Mouse (Mus musculus) frontal cortex, postnatal 10 days (tissue): Measurements from ENCODE around the gene Olfr52.
"Not testable (repeated sequence)": the region's sequence is repeated elsewhere in the genome, so short reads cannot be mapped to it uniquely, and the experiment has no call there.

Experiments
- DNase-seq, 2 experiments: peaks; one replicate each; pipeline ENCODE4 v3.0.0; 2022; ENCODE audit warnings: low spot score in 2 of 2, mixed read lengths in 1 of 2

Gene Olfr52

DNA sequence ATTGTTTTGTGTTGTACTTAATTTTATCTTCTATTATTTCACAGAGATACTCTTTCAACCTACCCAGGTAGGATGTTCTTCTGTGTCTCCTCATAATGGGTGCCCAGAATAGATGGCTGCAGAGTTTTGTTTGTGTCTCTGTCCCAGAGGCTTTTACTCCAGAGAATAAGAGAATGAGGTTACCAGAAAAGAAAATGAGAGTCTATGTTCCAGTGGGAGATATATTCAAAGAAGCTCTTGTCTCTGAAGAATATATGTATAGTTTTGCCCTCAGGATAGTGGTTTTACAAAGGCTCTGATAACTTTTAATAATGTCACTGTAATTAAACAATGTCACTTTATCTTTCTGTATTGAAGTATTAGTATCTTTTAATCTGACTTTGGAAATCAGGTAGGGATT lies at the start of gene Olfr52:
Gene Olfr52 (minus strand): TSS at position 101 of the 400 bp plus-strand sequence.
- DNase-seq = no peak

DNA sequence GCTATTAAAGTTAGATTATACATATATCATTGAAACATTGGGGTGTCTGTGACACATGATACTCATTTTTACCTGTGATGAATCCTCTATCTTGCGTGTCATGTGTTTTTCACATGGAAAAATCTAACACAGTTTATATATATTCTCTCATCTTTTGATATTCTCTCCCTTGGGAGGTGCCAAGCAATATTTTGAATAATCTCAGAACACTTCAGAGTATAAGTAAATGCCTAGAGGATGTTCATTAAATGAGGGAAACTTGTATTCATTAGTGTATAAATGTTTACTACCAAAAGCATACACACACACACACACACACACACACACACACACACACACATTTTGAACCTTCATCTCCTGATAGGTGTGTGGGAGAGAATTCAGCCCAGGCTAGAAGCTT lies 45.8 kb upstream of the Olfr52 start, which contains the start of gene Olfr1047:
Gene Olfr1047 (minus strand): TSS at position 101 of the 400 bp plus-strand sequence.
- no peak for DNase-seq

DNA sequence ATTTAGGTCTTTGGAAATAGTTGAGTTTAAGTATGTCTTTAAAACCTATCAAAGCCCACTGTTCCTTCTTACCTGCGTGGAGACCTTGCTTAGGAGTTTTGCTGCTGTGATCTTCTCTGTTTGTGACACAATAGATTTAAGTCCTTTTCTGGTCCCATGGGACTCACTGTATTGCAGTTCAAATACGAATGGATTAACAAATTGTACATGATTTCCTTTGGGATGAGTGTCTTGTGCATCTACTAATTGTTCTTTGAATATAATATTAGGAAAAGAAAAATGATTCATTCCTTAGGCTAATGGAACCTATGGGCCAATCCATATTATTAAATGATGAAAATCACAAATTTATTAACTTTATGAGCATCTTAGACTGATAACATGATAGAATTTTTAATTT lies 33.7 kb upstream of the Olfr52 start, which contains the start of gene Olfr1046:
Gene Olfr1046 (minus strand): TSS at position 101 of the 400 bp plus-strand sequence.
- no peak for DNase-seq

DNA sequence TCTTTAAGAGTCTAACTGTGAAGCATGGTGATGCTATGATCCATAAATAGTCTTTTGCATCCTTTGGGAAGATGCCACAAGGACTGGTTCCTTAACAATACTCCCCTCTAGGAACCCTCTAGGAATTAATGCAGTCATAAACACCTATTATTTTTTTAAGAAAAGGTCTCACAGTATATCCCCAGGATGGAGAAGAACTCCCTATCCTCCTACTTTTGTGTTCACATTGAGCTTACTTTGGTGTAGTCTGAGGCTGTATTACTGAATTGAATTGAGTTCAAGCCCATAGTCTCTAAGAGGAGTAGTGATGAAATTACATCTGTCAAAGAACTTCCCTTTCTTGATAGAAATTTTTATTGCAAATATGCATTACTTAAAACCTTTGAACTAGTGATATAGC lies 17.4 kb upstream of the Olfr52 start, which contains the start of gene Olfr1045:
Gene Olfr1045 (minus strand): TSS at position 101 of the 400 bp plus-strand sequence.
- DNase-seq = no peak

DNA sequence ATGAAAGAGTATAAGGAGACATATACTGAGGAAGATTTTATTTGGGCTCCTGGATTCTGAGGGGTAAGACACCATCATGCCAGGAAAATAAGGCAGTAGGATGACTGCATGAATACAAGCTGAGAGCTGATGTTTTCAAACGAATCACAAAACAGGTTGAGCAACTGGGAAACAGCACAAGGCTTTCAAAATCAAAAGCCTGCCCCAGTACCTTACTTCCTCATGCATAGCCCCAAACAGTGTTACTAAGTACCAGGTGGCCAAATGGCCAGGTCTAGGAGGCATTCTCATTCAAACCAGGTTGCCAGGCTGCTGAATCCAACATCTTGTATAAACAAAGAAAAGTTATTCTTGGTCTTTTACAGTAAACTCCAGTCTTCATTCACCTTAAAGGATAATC lies 10.4 kb upstream of the Olfr52 start:
- DNase-seq = no peak

DNA sequence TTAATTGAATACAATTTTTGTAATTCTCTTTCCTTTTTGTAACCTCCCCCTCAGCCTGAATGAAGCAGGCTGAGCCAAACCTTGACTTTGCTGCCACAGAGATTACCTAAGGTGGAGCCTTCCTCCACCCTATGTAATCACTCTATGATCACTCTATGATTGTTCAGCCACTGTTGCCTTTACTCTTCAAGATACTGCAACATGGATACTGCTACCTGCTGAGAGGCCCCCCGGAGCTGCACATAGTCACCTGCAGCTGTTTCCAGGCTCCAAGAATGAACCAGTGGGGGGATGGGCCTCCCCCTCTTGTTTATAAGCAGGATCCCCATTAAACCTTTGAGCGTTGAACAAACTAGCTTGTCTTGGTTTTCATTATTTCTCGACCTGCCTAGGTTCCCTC lies 5.5 kb downstream of the Olfr52 start:
- DNase-seq = no peak

DNA sequence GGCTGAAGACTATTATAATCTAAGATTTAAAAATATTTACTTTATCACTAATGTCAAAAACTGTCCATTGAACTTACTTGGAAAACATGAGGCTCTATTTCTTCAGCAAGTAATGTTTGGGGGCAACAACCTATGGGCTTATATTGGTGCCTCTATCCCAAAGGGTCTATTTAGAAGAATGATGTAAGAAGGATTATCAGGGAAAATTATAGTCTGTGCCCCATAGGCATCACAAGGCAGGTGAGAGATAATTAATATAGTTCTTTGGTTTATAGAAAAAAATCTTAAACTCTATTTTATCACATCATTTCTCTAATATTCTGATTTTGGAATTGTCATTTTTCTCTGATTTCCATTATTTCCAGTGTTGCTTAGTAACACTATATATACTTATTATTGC lies 7.8 kb downstream of the Olfr52 start, which contains the start of gene Olfr1044:
Gene Olfr1044 (minus strand): TSS at position 101 of the 400 bp plus-strand sequence.
- no peak for DNase-seq

DNA sequence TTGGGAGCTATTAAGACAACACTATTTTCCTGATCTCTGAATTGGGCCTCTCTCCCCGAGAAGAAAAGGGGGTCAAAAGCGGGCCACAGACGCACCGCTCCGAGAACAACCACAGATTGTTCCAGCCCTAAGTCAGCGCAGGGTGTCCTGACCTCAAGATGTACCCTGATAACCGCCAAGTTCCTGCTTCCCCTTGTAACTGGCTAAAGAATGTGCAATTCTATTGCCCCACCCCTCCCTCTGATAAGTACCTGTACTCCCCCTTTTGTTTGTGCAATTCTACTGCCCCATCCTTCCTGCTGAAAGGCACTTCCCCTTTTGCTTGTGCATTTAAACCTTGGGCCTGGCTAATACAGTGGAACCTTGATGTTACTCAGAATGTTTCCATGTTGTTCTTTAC lies 10.1 kb downstream of the Olfr52 start:
- not testable (repeated sequence) for DNase-seq

DNA sequence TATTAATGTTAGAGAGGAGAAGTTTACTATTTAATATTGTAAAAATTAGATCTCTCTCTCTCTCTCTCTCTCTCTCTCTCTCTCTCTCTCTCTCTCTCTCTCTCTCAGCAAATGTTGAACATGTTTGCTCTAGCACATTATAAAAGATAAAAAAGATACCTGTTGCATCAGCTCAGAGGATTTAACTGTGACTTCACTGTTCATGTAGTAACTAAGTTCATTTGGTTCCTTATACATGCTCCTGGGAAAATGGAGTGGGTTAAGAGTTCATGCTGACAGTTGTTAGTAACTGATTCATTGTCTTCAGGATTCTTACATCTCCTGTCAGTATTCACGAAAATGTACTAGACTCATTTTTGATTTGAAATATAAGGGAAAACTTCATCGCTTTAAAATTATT lies 18.1 kb downstream of the Olfr52 start, which contains the start of gene Olfr1043:
Gene Olfr1043 (minus strand): TSS at position 101 of the 400 bp plus-strand sequence.
- no peak for DNase-seq

DNA sequence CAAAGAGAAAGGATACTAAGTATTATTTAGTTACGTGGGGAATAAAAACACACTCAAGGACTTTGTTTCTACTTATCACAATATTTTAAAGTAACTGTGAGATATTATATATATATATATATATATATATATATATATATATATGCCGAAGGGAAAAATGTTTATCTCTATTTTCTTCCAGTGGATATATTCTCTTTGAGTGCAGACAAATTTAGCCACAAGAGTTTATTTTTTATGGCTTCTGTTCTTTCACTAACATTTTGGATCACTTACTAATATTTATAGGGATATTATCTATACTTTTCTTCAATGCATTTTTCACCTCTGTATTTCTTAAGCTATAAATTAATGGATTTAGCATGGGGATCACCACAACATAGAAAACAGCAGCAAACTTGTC lies 23.7 kb downstream of the Olfr52 start, which contains the start of gene Olfr1042:
Gene Olfr1042 (minus strand): TSS at position 101 of the 400 bp plus-strand sequence.
- no peak for DNase-seq

DNA sequence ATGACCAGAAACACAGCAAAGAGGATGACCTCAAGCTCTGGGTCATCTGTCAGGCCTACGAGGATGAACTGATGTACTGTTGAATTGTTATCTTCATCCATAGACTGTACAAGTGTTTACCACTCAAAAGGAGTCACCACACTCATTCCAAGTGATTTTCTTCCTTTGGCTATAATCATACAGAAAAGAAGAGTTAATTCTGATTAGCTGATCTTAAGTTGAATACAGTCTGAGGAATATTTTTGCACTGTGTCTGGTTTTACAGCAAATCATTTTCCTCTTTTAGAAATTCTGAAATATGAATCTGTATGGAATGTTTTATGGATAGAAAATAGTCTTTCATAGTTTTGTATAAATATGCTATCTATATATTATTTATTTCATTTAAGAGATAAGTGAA lies 38.9 kb downstream of the Olfr52 start, which contains the start of gene Olfr1040:
Gene Olfr1040 (minus strand): TSS at position 101 of the 400 bp plus-strand sequence.
- DNase-seq = no peak

DNA sequence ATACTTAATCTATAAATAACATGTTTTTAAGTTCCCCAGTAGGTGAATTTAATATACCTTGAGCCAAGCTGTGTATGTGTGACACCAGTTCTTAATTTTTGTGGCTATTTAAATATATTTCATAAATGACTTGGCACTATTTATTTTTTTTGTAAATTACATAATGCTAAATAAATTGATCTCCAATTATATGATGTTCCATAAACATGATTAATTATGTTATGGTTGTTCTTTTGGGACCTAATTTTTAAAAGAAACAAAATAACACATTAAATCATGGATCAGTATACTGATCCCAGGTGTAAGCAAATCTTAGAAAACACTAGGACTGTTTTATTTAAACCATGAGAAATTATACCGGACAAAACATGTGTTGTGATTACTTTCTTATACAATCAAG lies 49.7 kb downstream of the Olfr52 start, which contains the start of gene Olfr1039:
Gene Olfr1039 (minus strand): TSS at position 101 of the 400 bp plus-strand sequence.
- DNase-seq = no peak
